Mouse (Mus musculus): ENCODE data around the gene Vps35l. TPM values are rescaled to one million over a fixed set of nuclear protein-coding genes. Genes with fewer than 3 reads are reported as not detected.

The Vps35l gene
- total RNA-seq, 2 experiments from 2014 or later = 58.2 to 61.4 TPM

DNA sequence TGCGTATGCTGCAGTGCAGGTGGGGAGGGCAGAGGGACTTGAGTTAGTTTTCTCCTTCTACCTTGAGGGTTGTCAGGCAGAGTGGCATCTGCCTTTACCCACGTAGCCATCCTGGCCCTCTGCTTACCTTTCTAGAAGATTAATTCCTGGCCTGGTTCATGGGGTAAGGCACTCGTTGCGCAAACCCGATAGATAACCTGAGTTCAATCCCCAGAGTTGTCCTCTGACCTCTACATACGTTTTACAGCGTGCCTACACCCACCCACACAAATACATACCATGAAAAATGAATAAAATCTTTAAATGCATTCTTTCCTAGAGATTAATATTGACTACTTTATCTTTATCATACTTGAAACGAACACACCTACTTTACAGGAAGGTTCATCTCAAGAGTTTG lies 63.4 kb downstream of the Vps35l start:
- intact Hi-C loops (cut with DNase I) = no loop called here
- DNase-seq (ENCODE audit: low spot score in 2 of 2) = no peak

DNA sequence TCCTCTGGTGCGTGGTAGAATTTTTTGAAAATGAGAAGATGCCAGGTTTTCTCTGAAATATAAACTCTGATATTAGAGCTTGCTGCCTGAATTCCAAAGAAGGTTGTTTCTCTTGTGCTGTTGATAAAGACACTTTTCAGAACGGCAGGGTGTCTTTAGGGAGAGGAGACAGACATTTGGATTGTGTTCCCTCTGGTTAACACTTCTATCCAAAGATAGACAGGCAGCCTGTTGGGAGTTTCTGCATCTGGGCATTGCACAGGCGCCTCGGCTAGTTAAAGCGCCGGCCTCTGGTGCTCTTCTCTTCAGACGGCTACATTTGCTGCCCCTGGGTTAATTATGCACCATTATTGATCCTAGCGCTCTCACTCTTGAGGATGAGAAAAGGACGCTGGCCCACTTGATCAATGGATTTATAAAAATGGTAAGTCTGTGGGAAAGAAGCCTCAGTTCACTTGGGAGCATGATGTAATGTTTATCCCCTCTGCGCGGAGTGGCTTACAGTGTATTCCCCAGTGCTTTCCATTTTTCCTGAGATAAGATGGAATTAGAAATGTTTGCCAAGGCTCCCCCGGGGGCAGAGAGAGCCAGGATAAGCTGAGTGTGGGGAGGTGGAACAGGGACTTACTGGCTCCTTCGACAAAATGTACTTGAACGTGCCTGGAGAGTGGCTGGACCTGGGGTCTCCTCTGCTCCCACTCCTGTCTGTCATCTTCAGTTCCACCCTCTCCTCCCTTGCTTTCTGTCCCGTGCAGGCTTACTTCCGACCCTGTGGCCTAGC lies 66.8 kb downstream of the Vps35l start:
- intact Hi-C loops (cut with DNase I) = no loop called here
- DNase-seq (ENCODE audit: low spot score in 2 of 2) = no peak

DNA sequence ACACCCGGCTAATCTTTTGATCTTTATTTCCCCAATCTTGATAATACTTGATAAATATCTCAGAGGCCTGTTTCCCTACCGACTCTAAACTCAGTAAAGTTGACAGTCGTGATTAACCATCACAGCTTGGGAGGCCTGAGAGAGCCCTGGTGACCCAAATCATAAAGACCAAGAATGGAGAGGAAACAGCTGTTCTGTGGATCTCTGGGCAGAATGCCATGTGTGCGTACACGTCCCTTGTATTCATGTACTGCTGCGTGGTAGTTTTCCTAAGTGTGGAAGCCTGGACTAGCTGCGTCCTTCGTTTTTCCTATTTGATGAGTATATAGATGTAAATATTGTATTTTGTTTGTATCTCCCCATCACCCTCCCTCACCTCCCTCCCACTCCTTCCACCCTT lies 67.9 kb downstream of the Vps35l start:
- intact Hi-C loops (cut with DNase I) = no loop called here
- peak; percentile 38 to 51 for DNase-seq (ENCODE audit: low spot score in 2 of 2)

DNA sequence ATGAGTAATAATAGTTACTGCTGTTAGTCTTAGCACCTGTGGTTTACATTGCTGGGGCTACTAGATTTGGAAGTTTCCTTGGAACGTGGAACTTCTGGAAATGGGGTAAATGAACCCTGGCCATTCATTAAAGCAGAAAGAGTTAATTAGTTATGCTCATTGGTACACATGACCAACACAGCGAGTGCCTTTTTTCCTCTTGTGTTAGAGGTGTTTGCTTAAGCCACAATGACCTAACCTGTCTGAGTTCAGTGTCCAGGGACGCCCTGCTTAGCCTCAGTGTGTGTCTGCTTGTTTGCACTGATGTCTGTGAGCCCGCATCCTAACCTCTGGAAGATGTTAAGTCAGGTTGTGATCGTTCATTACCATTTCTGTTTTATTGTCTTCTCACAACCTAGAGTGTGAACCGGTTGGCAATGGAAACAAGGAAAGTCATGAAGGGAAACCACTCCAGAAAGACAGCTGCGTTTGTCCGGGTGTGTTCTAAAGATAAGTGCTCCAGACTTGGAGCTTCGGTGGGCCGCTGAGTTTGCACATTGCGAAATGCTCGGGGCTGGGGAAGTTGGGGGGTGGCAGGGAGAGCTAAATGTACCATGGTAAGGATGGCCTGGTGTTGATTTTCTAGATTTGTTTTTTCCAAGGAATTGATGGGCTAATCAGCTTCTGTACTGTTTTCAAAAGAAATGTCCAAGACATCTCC lies 71.5 kb downstream of the Vps35l start:
- intact Hi-C loops (cut with DNase I) = no loop called here
- DNase-seq (ENCODE audit: low spot score in 2 of 2) = no peak

DNA sequence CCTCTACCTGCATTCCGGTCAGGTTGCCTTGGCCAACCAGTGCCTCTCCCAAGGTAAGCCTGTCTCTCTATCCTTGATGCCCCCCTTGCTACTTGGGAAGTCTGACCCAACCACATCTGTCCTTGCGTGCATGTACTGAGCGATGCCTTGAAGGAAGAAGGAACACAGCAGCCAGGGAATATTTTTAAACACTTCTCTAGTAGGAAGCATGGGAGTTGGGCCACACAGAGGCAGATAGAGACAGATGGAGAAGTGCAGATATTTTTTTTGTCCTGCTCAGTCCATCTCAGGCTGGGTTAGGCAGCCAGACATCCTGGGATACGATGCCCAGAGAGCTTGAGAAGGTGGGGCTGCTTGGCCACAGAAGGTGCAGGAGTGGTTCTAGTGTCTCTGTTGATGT lies 73.6 kb downstream of the Vps35l start:
- DNase-seq (ENCODE audit: low spot score in 2 of 2) = no peak
- intact Hi-C loops (cut with DNase I) = no loop called here

DNA sequence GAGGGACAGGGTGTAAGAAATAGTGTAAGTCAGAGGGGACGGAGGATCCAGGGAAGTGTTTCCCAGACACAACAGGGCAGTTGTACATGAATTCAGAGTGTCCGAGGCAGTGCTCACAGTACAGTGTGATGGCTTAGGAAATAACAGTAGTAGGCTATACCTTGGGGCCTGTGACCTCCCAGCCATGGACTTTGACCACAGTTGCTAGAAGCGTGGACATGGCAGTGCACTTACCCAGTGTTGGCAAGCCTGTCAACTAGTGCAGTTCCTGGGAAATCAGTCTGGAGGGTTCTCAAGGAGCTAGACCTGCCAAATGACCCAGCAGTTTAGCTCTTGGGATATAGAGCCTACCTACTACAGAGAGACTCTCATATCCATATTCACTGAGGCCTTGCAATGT lies 76.2 kb downstream of the Vps35l start:
- DNase-seq (ENCODE audit: low spot score in 2 of 2) = no peak
- intact Hi-C loops (cut with DNase I) = no loop called here

DNA sequence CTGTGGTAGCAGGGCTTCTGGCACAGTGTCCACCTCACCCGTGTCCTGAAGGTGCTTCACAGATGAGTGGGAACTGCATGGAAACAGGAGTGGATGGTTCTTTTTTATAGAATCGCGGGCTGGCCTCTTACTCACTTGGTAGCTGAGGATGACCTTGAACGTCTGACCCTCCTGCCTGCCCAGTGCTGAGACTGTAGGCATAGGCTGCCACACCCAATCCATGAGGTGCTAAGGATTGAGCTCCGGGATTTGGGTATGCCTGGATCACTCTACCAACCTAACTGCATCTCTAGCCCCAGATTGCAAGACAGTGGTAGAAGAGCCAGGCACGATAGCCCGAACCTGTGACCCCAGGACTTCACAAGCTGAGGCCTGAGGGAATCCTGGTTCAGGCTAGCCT lies 77.7 kb downstream of the Vps35l start:
- intact Hi-C loops (cut with DNase I) = no loop called here
- DNase-seq (ENCODE audit: low spot score in 2 of 2) = no peak

DNA sequence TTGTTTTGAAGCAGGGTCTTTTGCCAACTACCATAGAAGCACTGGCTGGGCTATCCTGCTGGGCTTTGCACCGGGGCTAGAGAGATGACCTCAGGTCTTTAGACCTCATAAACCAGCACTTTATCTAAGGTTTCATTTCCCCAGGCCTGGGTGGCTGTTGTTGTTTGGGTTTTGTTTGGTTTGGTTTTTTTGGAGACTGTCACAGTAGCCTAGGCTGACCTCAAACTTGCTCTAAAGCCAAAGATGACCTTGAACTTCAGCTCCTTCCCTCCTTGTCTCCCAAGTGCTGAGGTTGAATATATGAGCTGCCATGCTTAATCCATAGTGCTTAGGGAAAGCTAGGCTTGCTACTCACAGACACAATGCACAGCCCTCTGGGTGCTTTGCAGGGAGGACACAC lies 79.6 kb downstream of the Vps35l start:
- intact Hi-C loops (cut with DNase I) = no loop called here
- no peak for DNase-seq (ENCODE audit: low spot score in 2 of 2)

DNA sequence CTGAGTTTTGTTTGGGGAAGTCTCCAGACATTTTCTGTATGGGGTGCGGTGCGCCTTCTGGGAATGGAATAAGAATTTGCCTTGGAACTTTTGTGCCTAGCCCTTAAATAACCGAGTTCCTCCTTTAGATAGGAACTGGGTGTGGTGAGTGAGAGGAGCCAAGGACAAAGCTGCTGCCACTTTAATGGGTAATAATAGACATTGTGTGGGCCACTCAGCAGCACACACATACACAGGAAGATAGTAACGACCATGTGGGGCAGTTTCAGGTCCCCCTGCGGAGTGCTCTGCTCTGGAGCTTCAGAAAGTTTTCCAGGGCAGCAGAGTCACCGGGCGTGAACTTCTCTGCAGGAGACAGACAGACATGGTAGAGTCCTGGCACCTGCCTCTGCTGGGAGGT lies 81.3 kb downstream of the Vps35l start:
- intact Hi-C loops (cut with DNase I) = no loop called here
- peak in 1 of 2 experiments; percentile 42 for DNase-seq (ENCODE audit: low spot score in 2 of 2)

DNA sequence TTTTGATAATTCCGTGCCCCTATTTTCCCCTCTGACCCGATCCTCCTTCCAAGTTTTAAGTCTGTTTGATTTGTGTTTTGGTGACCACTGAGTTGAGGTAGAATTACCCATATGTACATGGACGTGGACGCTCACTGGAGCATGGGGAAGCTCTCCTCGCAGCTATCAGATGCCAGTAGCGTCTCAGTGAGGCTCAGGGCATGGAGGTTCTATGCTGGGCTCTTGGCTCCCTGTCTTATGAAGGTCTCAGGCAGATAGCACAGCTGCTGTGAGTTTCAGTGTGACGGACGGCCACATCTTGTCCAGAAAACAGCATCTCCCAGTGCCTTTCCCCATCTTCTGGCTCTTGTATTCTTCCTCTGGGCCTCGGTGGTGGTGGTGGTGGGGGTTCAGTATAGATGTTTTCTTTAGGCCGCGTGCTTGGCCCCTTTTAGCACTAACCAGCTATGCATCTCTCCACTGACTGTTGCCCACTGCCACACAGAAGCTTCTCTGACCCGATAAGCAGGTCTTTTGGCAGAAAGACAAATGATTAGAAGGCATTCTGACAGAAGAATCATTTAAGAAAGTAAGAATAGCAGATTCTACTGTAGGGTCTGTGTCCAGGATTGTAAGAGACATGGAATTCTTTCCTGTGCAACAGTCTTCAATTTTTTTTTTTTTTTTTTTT lies 82.0 kb downstream of the Vps35l start:
- DNase-seq (ENCODE audit: low spot score in 2 of 2) = no peak
- intact Hi-C loops (cut with DNase I) = no loop called here

DNA sequence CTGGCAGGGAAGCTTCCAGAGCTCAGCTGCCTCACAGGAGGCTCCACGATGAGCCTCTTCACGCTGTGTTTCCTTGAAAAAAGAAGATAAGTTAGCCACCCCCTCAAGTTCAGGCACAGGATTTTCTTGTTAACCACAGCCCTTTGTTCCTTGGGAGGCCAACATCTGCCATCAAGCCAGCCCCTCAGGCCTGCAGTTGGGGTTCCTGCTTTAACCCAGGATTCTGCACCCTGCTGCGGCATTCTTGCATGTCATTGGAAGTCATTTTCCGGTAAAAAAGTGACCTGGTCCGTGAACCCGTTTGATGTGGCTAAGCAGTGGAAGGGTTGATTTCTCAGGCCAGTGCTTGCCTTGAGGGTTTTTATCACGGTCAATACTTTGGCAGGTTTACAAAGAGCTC lies 84.4 kb downstream of the Vps35l start:
- DNase-seq (ENCODE audit: low spot score in 2 of 2) = no peak
- intact Hi-C loops (cut with DNase I) = no loop called here

DNA sequence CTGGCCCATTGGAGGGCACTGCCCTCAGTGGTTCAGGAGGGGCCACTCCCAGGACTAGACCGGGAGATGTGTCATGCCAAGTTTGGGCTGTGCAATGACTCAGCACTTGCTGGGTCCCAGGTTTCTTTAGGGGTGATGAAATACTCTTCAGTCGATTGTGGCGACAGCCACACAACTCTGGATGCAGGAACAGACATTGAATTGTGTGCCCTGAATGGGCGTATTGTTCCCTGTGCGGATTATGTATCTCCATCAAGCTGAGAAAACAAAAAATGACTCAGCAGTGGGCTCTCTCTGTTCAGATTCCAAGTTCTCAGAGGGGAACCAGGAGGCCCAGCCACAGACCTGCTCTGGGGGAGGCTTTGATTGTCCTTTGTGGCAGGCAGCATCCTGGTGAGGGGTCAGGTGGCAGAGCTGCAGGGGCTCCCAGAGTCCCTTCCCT lies 88.0 kb downstream of the Vps35l start:
- intact Hi-C loops (cut with DNase I) = no loop called here
- no peak for DNase-seq (ENCODE audit: low spot score in 2 of 2)

DNA sequence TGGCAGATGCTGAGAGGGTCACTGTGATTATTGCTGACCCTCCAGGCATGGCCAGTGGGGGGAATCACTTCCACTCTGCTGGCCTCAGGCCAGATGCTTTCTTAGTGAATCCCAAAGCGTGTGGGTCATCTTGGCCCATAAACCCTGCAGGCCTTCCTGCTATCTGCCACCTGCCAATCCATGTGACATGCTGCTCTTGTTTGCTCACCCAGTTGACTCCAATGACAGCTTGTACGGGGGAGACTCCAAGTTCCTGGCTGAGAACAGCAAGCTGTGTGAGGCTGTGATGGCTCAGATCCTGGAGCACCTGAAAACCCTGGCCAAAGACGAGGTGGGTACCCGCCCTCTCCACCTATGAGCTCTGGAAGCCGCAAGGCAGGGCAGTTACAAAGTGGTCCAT lies 97.9 kb downstream of the Vps35l start:
- DNase-seq (ENCODE audit: low spot score in 2 of 2) = no peak
- intact Hi-C loops (cut with DNase I) = no loop called here

DNA sequence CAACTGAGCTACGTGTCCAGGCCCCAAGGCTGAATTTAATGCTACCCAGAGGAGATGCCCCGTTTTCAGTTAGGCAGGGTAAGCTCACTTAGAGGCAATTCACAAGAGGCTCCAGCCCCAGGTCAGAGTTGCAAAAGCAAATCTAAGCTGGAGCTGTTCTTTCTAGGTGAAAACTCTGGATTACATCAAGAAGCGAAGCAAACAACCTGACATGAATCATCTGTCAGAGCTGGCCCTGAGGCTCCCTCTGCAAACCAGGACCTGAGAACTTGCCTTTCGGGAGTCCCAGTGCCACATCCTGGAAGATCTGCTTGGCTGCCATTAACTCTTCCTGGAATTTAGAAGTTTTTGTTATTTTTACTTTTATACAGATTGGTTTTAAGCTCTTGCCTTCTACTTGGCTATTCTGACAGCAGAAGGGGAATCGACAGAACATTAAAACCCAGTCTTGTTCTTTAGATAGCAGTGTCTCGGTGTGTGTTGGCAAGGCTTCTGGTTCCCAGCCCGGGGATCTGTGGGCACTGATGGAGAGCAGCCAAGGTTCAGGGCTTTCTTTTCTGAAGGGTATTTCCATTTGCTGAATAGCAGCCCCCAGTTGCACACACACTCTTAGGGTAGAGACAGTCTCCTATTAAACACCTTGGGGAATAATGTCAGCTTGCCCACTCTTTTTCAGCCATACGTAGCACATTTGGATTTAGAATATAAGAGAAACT lies 101.2 kb downstream of the Vps35l start:
- intact Hi-C loops (cut with DNase I) = no loop called here

DNA sequence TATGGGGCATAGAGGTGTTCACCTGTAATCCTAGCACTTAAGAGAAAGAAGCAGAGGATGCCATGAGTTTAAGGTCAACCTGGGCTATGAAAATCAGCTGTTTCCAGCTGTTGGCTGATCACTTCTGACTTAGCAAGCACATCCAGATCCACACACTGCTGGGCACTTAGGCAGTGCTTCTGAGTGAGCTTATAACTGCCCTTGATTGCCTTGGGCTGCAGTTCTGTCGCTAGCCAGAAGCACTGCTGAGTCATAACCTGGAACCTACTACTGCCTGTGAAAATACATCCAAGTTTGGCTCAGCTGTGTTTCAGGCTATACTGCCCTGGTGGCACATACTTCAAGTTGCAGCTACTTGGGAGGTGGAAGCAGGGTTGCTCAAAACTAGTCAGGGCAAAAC lies 101.8 kb downstream of the Vps35l start:
- peak in 1 of 2 experiments; percentile 64 for DNase-seq (ENCODE audit: low spot score in 2 of 2)
- intact Hi-C loops (cut with DNase I) = no loop called here

More for the DNA sequence above, 101.2 kb downstream of the Vps35l start:
- peak; percentile 36 to 43 for DNase-seq (ENCODE audit: low spot score in 2 of 2)

DNA sequence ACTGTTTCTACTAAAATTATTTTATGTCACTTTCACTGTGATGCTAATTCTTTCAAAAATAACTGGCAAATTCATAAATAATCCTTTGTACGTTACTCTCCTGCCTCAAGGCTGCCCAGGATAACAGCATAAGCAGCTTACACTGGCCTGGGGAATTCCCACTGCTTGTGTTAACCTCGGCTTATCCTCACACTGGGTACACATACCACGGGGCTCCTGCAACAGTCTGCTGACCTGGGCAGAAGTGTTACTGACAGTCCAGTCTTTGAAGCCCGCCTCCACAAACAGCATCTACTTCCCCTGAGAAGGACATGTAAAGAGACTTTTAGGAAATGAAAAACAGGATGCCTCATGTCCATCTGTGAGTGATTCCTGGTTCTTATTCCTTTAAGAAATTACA lies 102.9 kb downstream of the Vps35l start:
- no peak for DNase-seq (ENCODE audit: low spot score in 2 of 2)
- intact Hi-C loops (cut with DNase I) = no loop called here

DNA sequence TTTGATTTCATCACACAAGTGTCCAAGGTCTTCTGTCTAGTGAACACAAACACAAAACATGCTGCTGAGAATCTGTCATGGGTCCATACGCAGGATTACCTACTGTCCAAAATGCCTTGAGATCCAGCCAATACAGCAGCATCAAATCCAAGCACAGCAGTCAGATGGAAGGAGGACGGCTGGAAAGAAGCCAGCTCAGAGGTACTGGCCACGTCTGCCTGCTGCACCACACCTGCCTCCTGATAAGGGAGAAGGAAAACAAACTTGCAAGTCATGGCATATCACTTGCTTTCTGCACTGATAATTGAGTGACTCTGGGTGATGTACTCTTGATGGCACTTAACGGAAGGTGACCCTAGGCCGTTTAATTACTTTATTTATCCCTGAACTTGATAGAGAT lies 105.1 kb downstream of the Vps35l start:
- intact Hi-C loops (cut with DNase I) = no loop called here
- DNase-seq (ENCODE audit: low spot score in 2 of 2) = no peak

DNA sequence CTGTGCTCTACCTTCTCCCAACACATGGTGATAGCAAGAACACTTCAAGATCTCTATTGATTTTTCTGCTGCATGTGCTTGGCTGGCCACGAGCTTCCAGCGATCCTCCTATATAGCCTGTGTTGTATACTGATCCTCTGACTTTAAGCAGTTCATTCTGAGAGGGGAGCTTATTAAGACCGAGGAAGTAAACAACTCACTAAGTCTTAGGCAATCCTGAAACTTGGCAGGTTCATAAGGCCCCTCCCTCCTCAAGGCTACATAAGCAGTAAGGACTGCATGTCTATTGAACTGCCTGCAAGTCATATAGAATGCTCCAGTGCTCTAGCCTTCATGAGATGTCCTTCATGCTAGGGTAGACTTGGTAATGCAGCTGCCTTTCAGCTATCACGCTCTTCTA lies 106.3 kb downstream of the Vps35l start:
- intact Hi-C loops (cut with DNase I) = no loop called here
- DNase-seq (ENCODE audit: low spot score in 2 of 2) = no peak

DNA sequence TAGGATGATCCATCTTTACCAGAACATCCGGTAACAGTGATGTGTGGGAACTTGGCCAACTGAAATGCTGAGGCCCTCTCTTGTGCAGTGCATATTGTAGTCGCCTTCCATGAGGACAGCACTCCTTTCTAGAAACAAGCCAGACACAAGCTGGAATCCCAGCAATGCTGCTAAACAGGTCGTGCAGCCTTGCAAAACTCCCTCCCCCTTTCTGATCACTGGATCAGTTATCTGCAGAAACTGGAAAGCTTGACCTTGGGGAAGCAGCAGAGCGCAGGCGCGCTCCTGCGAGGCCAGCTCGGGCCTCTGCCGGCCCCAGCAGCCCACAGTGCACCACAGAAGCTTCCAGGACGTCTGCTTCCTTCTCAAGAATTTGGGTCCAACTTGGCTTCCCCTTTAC lies 108.8 kb downstream of the Vps35l start:
- DNase-seq (ENCODE audit: low spot score in 2 of 2) = no peak
- intact Hi-C loops (cut with DNase I) = no loop called here
